16 mouse cellular contexts compared by ENCODE assay signal in the genomic region with DNA sequence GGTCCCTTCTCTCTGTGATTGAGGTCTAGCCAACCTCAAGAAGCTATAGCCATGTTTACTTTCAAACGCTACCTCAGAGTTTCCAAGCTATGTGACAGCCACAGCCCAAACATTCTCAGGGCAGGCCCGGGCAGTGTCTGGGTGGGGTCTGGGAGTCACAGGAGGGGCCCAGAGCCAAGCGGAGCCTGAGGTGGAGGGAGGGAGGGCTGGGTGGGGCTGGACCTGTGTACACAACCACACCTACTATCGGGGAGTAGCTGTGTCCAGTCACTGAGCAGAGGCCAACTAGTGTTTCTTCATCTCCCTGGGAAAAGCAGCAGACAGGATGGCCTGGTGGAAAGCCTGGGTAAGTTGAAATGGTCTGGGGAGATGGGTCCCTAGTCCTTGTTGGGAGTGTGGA. TPM values are rescaled to one million over a fixed set of nuclear protein-coding genes. Genes with fewer than 3 reads are reported as not detected.
DNase-seq lines count a peak whose midpoint lies in the region; ATAC-seq and TF ChIP-seq lines count a peak whose summit lies in the region.
"Had no signal": no experiment of that assay in that cellular context is flagged by ENCODE, and none has a peak within 500 bp of the region (broad histone marks: within the 10 kb centered on the region; RNA-seq: fewer than 3 reads in every experiment).

Gene Anxa8 (plus strand): TSS at position 251 of the 400 bp plus-strand sequence.

- no peaks in the 10 kb centered on the region for H3K27me3 ChIP-seq in kidney, adult 2 months (replicated peaks; ENCODE audit: control insufficient read depth, insufficient read depth, low read length)
- H3K27me3 ChIP-seq in lung, postnatal 0 days (replicated peaks; ENCODE audit: insufficient read depth, low read length), result no peaks in the 10 kb centered on the region
- no peaks in the 10 kb centered on the region for H3K27me3 ChIP-seq in liver, embryonic 12.5 days (replicated peaks)
- H3K27me3 ChIP-seq: midbrain, embryonic 12.5 days; neural tube, embryonic 12.5 days had no signal

- no peak within 1 kb of the TSS for H3K27ac ChIP-seq in kidney, adult 2 months (ENCODE audit: insufficient read depth, low read depth, low read length)
- H3K27ac ChIP-seq in embryonic fibroblast, embryonic 13.5 days (ENCODE audit: insufficient read depth, low read length), result peak within 1 kb of the TSS; percentile 13; the same call in 1 of the 2 replicates
- H3K27ac ChIP-seq in lung, postnatal 0 days (ENCODE audit: low read length), result no peak within 1 kb of the TSS
- no peak within 1 kb of the TSS for H3K27ac ChIP-seq in liver, embryonic 12.5 days
- H3K27ac ChIP-seq: midbrain, embryonic 12.5 days; neural tube, embryonic 12.5 days had no signal

- H3K4me2 ChIP-seq in lung, postnatal 0 days (replicated peaks; ENCODE audit: low read depth, low read length), result no peak within 1 kb of the TSS
- H3K4me2 ChIP-seq in liver, embryonic 12.5 days, result no peak within 1 kb of the TSS
- H3K4me2 ChIP-seq: midbrain, embryonic 12.5 days; neural tube, embryonic 12.5 days had no signal

- peak; percentile 69 for ATAC-seq in lung, postnatal 0 days
- ATAC-seq in liver, embryonic 12.5 days, result no peak
- ATAC-seq: CD4-positive, CD25-positive, alpha-beta regulatory T cell, adult 4 months had no signal

- H3K9ac ChIP-seq in lung, postnatal 0 days (replicated peaks; ENCODE audit: low read depth), result no peak within 1 kb of the TSS
- no peak within 1 kb of the TSS for H3K9ac ChIP-seq in liver, embryonic 12.5 days
- H3K9ac ChIP-seq: midbrain, embryonic 12.5 days; neural tube, embryonic 12.5 days had no signal

- H3K4me3 ChIP-seq in kidney, adult 2 months (ENCODE audit: insufficient read depth, low read depth, low read length), result no peak within 1 kb of the TSS
- no peak within 1 kb of the TSS for H3K4me3 ChIP-seq in embryonic fibroblast, embryonic 13.5 days (ENCODE audit: insufficient read depth, low read length)
- no peak within 1 kb of the TSS for H3K4me3 ChIP-seq in lung, postnatal 0 days (ENCODE audit: low read depth, low read length)
- no peak within 1 kb of the TSS for H3K4me3 ChIP-seq in liver, embryonic 12.5 days
- H3K4me3 ChIP-seq: midbrain, embryonic 12.5 days; neural tube, embryonic 12.5 days had no signal

- no peak for TF ChIP-seq POLR2A in kidney, adult 2 months (IDR thresholded peaks at IDR 0.05; ENCODE audit: low read depth, low read length)
- TF ChIP-seq POLR2A in embryonic fibroblast, embryonic 13.5 days (IDR thresholded peaks at IDR 0.05; ENCODE audit: low read depth, low read length), result 0 out of 2 replicates have a peak, but pooled peaks have one; percentile 18

- peak; percentile 6 for DNase-seq in kidney, adult 2 months
- no peak for DNase-seq in kidney, adult 8-10 months
- peak; percentile 43 for DNase-seq in lung, postnatal 0 days (ENCODE audit: low spot score)
- peak; percentile 52 for DNase-seq in urinary bladder, postnatal 25 days (ENCODE audit: low spot score)
- DNase-seq in cerebellum, postnatal 25 days, result no peak
- DNase-seq in ovary, adult 18-20 months (ENCODE audit: low spot score), result no peak
- DNase-seq: cerebellum, adult 9-11 months; gastrocnemius, postnatal 10 days; layer of hippocampus, postnatal 36 days; right cerebral cortex, adult 18-20 months had no signal

- no peaks in the 10 kb centered on the region for H3K36me3 ChIP-seq in kidney, adult 2 months (ENCODE audit: control insufficient read depth, insufficient read depth, low read length)
- H3K36me3 ChIP-seq in lung, postnatal 0 days (ENCODE audit: insufficient read depth, low read length), result no peaks in the 10 kb centered on the region
- H3K36me3 ChIP-seq in liver, embryonic 12.5 days, result no peaks in the 10 kb centered on the region
- H3K36me3 ChIP-seq: midbrain, embryonic 12.5 days; neural tube, embryonic 12.5 days had no signal

- 38% methylated on average over 4 of the region's 4 CpGs for WGBS in kidney, adult 2 months
- 31% methylated on average over 4 of the region's 4 CpGs for WGBS in lung, postnatal 0 days
- 49% methylated on average over 4 of the region's 4 CpGs for WGBS in liver, embryonic 12.5 days (ENCODE audit: insufficient replicate concordance)

- no peaks in the 10 kb centered on the region for H3K9me3 ChIP-seq in lung, postnatal 0 days (ENCODE audit: low read length)
- no peaks in the 10 kb centered on the region for H3K9me3 ChIP-seq in liver, embryonic 12.5 days (replicated peaks)
- H3K9me3 ChIP-seq: midbrain, embryonic 12.5 days; neural tube, embryonic 12.5 days had no signal

- TF ChIP-seq CTCF in kidney, adult 2 months (conservative IDR thresholded peaks at IDR 0.05; ENCODE audit: insufficient read depth, insufficient read length, low read depth, low read length), result no peak
- no peak for TF ChIP-seq CTCF in embryonic fibroblast, embryonic 13.5 days (IDR thresholded peaks at IDR 0.05; ENCODE audit: borderline replicate concordance, insufficient read depth, low read length)
- TF ChIP-seq CTCF in lung, postnatal 0 days (IDR thresholded peaks at IDR 0.05), result no peak

- TF ChIP-seq EP300 in lung, postnatal 0 days (IDR thresholded peaks at IDR 0.05), result no peak

- no peaks in the 10 kb centered on the region for H3K4me1 ChIP-seq in kidney, adult 2 months (ENCODE audit: control insufficient read depth, insufficient read depth, low read length)
- peaks cover 9% of the 10 kb centered on the region; the same call in 1 of the 2 replicates for H3K4me1 ChIP-seq in embryonic fibroblast, embryonic 13.5 days (ENCODE audit: control insufficient read depth, insufficient read depth, low read length)
- H3K4me1 ChIP-seq in lung, postnatal 0 days (ENCODE audit: insufficient read depth, low read depth, low read length), result no peaks in the 10 kb centered on the region
- no peaks in the 10 kb centered on the region for H3K4me1 ChIP-seq in liver, embryonic 12.5 days
- H3K4me1 ChIP-seq: midbrain, embryonic 12.5 days; neural tube, embryonic 12.5 days had no signal

RNA-seq across cellular contexts. Expression of gene Anxa8, which starts in this region (rescaled TPM):
- polyA plus RNA-seq in kidney, adult 2 months (2012; rRNA removed), result 1.7 and 2.3 TPM in 2 replicates
- polyA plus RNA-seq in embryonic fibroblast, embryonic 13.5 days (2011; ENCODE audit: insufficient read length, low read depth, missing spikeins), result 28.1 and 42.9 TPM in 2 replicates
- 23.6 and 25.9 TPM in 2 replicates for polyA plus RNA-seq in lung, postnatal 0 days (2015; fragmentation: Nextera tagmentation; extraction: Ambion mirVana)
- polyA plus RNA-seq in liver, embryonic 12.5 days (2016; fragmentation: Nextera tagmentation; extraction: Ambion mirVana), result 0.11 TPM in 1 of 2 replicates, not detected in the other
- polyA plus RNA-seq: CD4-positive, CD25-positive, alpha-beta regulatory T cell, adult 4 months; liver, adult 2 months had no signal

Comparison
In these comparisons a context has a peak if more than half of its experiments do, and no peak if none do; other contexts are left out.
1. DNase-seq: peak in kidney, adult 2 months (single experiment), lung, postnatal 0 days (single experiment) and urinary bladder, postnatal 25 days (single experiment); none in kidney, adult 8-10 months (0 of 2), cerebellum, postnatal 25 days (0 of 2) and ovary, adult 18-20 months (single experiment).